Mouse (Mus musculus): ENCODE measurements at regions not wholly inside any gene's neighbourhood (a gene's known extent, or its start where the extent isn't known, plus 50 kb on each side); places are given as distances from the start of the nearest gene placed in this dataset.

DNA sequence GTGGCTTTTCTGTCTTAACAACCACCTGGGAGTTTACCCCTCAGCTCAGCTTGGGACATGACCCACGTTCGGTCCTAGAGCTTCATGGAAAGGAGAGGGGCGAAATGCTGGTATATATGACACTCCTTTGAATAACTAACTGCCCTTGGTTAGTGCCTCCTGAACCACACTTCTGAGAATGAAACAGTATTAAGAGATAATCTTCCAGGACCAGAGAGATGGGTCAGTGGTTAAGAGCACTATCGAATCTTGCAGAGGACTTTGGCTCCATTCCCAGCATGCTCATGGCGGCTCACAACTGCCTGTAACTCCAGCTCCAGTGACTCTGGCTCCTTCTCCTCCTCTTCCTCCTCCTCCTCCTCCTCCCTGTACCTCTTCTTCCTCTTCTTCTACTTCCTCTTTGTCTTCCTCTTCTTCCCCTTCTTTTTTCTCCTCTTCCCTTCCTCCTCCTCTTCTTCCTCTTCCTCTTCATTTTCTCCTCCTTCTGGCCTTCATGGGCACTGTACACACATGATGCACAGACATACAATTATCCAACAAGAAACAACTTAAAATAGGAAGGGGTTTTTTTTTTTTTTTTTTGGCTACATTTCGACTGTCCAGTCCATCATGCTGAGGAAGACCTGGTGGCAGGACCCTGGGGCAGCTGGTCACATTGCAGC is 71.0 kb upstream of the Ctnnb1 start:
- in situ Hi-C loops (cut with MseI, MboI) = no loop called here

- in situ Hi-C loops (cut with MseI, MboI) = no loop called here
These were observed 67.9 kb upstream of the Ctnnb1 start for GRCm38 (mm10) chr9:120860969-120861595.

DNA sequence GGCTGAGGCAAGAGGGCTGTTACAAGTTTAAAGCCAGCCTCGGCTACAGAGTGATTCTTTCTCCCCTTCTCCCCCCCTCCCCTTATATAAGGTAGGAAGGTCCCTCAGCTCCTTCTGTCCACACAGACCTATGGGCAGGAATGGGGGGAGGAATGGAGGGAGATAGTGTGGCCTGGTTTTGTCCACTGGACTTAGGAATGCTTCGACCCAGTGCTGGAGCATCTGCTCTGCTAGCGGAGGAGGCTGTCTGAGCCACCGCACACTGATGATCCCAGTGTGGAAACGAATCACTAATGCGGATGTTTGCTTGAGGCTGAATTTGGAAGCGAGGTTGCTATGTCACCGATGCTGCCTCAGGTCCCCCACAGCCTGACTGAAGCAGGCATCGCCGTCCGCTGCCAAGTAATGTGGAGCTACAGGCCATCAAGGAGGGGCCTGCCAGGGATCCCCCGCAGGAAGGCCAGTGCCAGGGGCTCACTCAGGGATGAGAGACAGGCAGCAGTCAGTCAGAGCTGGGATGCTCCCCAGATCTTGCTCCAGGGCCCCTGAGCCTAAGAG is 67.1 kb upstream of the Ctnnb1 start:
- in situ Hi-C loops (cut with MseI, MboI) = no loop called here

DNA sequence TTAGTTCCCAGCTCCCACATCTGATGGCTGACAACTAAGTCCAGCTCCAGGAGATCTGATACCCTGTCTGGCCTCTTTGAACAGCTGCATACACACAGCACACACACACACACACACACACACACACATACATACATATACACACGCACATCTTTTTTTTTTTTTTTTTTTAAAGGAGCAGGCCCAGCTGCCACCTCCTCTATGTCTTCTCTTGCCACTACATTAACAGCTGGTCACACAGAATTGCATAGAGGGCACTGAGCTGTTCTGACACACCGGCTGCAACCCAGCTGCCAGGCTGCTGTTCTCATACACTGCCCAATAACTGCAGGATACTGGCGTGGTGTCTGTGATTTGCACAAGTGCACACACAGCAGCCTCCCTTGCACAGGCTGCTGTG is 64.6 kb upstream of the Ctnnb1 start:
- in situ Hi-C loops (cut with MseI, MboI) = no loop called here

GRCm38 (mm10) chr9:120866251-120866650 is 62.8 kb upstream of the Ctnnb1 start:
- in situ Hi-C loops (cut with MseI, MboI) = no loop called here

- in situ Hi-C loops (cut with MseI, MboI) = no loop called here
These were observed 62.3 kb upstream of the Ctnnb1 start for GRCm38 (mm10) chr9:120866709-120867108.

DNA sequence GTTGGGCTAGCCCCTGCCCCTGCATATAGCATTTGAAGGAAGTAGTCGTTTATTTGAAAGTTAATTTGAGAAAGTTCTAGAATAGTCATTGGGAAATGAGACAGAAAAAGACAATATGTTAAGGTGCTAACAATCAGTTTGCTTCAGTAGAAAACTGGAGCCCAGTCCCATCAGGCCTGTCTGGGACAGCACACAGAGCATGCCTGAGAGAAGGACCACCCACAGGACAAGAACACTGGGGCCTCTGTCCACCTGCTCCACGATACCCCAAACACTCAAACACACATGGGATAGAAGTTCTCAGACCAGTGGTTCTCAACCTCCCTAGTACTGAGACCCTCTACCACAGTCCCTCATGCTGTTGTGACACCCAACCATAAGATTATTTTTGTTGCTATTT is 61.2 kb upstream of the Ctnnb1 start:
- in situ Hi-C loops (cut with MseI, MboI) = no loop called here

- in situ Hi-C loops (cut with MseI, MboI) = no loop called here
These were observed 60.7 kb upstream of the Ctnnb1 start for GRCm38 (mm10) chr9:120868330-120868729.

DNA sequence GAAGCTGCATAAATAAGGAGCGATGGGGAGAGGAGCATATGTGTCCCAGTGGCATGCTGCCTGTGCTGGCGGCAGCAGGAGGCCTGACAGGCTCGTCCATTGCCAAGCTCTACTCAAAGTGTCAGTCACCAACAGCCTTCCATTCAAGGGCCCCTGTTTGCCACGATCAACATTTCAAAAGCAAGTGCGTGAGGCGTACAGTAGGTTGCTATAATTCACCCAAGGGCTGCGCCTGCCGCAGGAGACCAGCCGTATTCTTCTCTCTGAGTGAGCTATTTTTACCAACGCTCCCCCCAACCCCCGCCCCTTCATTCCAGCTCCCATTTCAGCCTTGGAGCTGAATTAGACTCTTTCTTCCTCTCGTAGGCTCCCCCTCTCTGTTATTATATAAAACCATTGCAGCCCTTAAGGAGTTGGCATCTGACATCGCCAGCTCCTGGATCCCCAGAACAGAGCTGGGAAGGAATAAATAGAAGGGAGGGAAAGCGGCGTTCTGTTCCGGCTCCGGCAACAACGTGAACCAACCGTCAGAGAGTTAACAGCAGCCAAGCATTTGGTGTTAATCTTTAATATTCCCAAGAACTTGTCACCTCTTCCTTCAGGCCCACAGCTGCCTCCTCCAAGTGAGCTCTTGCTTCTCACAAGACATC is 59.5 kb upstream of the Ctnnb1 start:
- in situ Hi-C loops (cut with MseI, MboI) = no loop called here

DNA sequence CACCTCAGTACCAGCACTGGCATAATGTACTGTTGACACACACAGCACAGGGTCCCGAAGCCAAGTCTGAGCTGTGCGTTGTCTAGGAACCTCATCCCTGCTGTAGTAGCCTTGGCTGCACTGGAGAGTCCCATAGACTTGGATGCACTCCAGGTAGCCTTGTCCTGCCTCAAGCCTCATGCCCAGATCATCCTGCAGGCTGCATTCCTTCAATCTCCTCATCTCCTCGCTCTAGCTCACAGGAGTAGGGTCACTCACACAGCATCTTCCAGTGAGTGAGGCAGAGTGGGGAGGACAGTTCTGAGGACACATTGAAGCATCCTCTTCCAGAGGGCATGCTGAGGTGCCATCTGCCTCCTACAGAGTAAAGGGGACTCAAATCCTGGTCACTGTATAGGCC is 55.7 kb upstream of the Ctnnb1 start:
- in situ Hi-C loops (cut with MseI, MboI) = no loop called here

GRCm38 (mm10) chr9:120874416-120874976 is 54.5 kb upstream of the Ctnnb1 start:
- in situ Hi-C loops (cut with MseI, MboI) = no loop called here

DNA sequence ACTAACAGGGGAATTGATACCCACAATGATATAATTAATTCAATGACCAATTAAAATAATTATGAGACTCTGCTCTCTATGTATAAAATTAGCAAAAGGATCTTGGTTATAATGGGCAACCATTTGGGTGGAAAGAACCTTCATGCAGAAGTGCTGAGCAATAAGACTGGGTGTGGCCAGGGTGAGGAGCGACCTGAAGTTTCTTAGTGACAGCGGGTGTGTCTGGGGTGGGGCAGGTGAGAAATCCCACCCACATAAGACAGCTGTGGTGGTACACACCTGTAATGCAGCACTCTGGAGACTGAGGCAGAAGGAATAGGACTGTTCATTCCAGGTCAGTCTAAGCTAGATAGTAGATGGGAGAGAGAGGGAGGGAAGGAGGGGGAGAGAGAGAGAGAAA is 51.9 kb upstream of the Ctnnb1 start:
- in situ Hi-C loops (cut with MseI, MboI) = no loop called here

Measured in mouse trophoblast stem cell (cell line).